Mouse (Mus musculus) stomach, postnatal 0 days (tissue): ENCODE results near the gene Vmn1r142. TPM values are rescaled to one million over a fixed set of nuclear protein-coding genes. Genes with fewer than 3 reads are reported as not detected.
"Not testable (repeated sequence)": the region's sequence is repeated elsewhere in the genome, so short reads cannot be mapped to it uniquely, and the experiment has no call there.

Source experiments
- ATAC-seq: fragments of 200-750 bp; cut with Nextera tagmentation; 2 replicates; pipeline ENCODE4 v1.8.0; 2017; ENCODE audit not compliant: low FRiP score, low TSS enrichment
- DNase-seq: peaks from one replicate; pipeline ENCODE4 v3.0.0-alpha.2; 2016; ENCODE audit warnings: low spot score
- H3K27ac ChIP-seq: fragments of 300-500 bp; sonication (generic); replicated peaks from 2 replicates; pipeline ENCODE4 v1.5.1; 2014; ENCODE audit warnings: mild to moderate bottlenecking, control low read depth
- H3K27me3 ChIP-seq: fragments of 300-500 bp; sonication (generic); 2 replicates; pipeline ENCODE4 v1.6.1; 2014; ENCODE audit warnings: low read length; ENCODE audit not compliant: control insufficient read depth, insufficient read depth
- H3K36me3 ChIP-seq: fragments of 300-500 bp; sonication (generic); 2 replicates; pipeline ENCODE4 v1.6.1; 2014; ENCODE audit warnings: low read length, mixed read lengths; ENCODE audit not compliant: control insufficient read depth, insufficient read depth
- H3K4me1 ChIP-seq: fragments of 300-500 bp; sonication (generic); replicated peaks from 2 replicates; pipeline ENCODE4 v1.6.1; 2014; ENCODE audit warnings: antibody characterized with exemption; ENCODE audit not compliant: control insufficient read depth, insufficient read depth
- H3K4me2 ChIP-seq: fragments of 300-500 bp; sonication (generic); replicated peaks from 2 replicates; pipeline ENCODE4 v1.6.1; 2014; ENCODE audit warnings: low read depth, mild to moderate bottlenecking, control low read depth, moderate library complexity
- H3K4me3 ChIP-seq: fragments of 300-500 bp; sonication (generic); 2 replicates; pipeline ENCODE4 v1.5.1; 2014; ENCODE audit warnings: low read depth, low read length, control low read depth
- H3K9ac ChIP-seq: fragments of 300-500 bp; sonication (generic); 2 replicates; pipeline ENCODE4 v1.6.1; 2014; ENCODE audit warnings: mild to moderate bottlenecking, low read length, control low read depth, mixed read lengths
- H3K9me3 ChIP-seq: fragments of 300-500 bp; sonication (generic); 2 replicates; pipeline ENCODE4 v1.6.1; 2016; ENCODE audit warnings: low read length; ENCODE audit not compliant: control insufficient read depth
- WGBS: fragments of 180-500 bp; shearing (Covaris S2); extraction: QIAGEN DNeasy Blood & Tissue Kit; methylation state at CpG from one replicate; pipeline ENCODE4 v1.1.7; 2014; 5-methylcytosine and 5-hydroxymethylcytosine counted together
- polyA plus RNA-seq: library from polyadenylated mRNA; unstranded; fragments of >200 nt; fragmentation: Nextera tagmentation; extraction: Ambion mirVana; gene quantifications from 2 replicates; pipeline ENCODE4 v1.2.1, GENCODE M21; 2015

Vmn1r142 gene
- not detected in 2 replicates for polyA plus RNA-seq

DNA sequence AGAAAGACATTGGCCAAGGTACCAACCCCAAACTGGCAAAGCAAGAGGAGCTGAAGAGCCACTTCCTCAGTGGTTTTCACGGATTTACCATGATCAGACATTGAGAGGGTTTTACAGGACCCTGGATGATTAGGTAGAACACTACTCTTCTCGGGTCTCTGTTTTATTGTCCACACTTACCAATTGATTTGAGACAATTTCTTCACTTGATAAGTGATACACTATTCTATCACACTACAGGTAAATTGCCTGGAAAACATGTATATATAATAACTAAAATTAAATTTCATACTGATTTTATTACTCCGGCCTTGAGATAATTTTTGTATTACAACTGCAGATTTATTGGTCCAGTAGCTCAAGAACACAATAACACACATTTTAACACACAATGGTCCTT lies at the start of gene Vmn1r142:
TSS of gene Vmn1r142 (minus strand) at position 101 of the 400 bp plus-strand sequence.
- not testable (repeated sequence) for H3K4me2 ChIP-seq, H3K36me3 ChIP-seq, ATAC-seq, H3K27me3 ChIP-seq, H3K4me3 ChIP-seq, H3K27ac ChIP-seq, H3K9ac ChIP-seq, DNase-seq, H3K4me1 ChIP-seq, H3K9me3 ChIP-seq
- WGBS: no CpG with 5 or more reads among the region's 3 CpGs

DNA sequence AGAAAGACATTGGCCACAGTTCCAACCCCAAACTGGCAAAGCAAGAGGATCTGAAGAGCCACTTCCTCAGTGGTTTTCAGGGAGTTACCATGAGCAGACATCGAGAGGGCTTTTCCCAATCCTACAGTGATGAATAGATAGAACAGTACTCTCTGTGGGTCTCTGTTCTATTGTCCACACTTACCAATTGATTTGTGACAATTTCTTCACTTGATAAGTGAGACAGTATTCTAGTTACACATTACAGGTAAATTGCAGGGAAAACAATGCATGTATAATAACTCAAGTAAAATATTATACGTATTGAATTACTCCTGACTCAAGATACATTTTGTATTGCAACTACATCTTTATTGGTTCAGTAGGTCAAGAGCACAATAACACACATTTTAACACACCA lies 37.3 kb upstream of the Vmn1r142 start, which contains the start of gene Gm8653:
TSS of gene Gm8653 (minus strand) at position 101 of the 400 bp plus-strand sequence.
- not testable (repeated sequence) for H3K9me3 ChIP-seq, ATAC-seq, H3K9ac ChIP-seq, H3K27ac ChIP-seq, DNase-seq, H3K36me3 ChIP-seq, H3K4me2 ChIP-seq, H3K4me3 ChIP-seq, H3K27me3 ChIP-seq, H3K4me1 ChIP-seq
- WGBS: no CpG with 5 or more reads among the region's 2 CpGs

DNA sequence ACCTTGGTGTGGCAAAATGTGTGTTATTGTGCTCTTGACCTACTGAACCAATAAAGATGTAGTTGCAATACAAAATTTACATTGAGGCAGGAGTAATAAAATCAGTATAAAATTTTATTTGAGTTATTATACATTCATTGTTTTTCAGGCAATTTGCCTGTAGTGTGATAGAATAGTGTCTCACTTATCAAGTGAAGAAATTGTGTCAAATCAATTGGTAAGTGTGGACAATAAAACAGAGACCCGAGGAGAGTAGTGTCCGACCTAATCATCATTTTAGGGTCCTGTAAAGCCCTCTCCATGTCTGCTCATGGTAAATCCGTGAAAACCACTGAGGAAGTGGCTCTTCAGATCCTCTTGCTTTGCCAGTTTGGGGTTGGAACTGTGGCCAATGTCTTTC lies 25.2 kb upstream of the Vmn1r142 start, which contains the start of gene Vmn1r143:
TSS of gene Vmn1r143 (plus strand) at position 301 of the 400 bp plus-strand sequence.
- H3K27ac ChIP-seq, H3K36me3 ChIP-seq, H3K4me2 ChIP-seq, H3K9ac ChIP-seq, H3K27me3 ChIP-seq, DNase-seq, H3K4me1 ChIP-seq, H3K4me3 ChIP-seq, H3K9me3 ChIP-seq, ATAC-seq: not testable (repeated sequence)
- WGBS: no CpG with 5 or more reads among the region's 3 CpGs

DNA sequence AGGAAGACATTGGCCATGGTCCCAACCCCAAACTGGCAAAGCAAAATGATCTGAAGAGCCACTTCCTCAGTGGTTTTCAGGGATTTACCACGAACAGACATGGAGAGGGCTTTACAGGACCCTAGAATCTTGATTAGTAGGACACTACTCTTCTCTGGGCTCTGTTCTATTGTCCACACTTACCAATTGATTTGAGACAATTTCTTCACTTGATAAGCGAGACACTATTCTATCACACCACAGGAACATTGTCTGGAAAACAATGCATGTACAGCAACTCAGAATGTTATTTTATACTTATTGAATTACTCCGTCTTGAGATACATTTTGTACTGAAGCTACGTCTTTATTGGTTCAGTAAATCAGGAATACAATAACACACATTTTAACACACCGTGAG lies 29.2 kb downstream of the Vmn1r142 start, which contains the start of gene Gm10666:
TSS of gene Gm10666 (minus strand) at position 101 of the 400 bp plus-strand sequence.
- no CpG with 5 or more reads among the region's 5 CpGs for WGBS
- not testable (repeated sequence) for H3K9ac ChIP-seq

DNA sequence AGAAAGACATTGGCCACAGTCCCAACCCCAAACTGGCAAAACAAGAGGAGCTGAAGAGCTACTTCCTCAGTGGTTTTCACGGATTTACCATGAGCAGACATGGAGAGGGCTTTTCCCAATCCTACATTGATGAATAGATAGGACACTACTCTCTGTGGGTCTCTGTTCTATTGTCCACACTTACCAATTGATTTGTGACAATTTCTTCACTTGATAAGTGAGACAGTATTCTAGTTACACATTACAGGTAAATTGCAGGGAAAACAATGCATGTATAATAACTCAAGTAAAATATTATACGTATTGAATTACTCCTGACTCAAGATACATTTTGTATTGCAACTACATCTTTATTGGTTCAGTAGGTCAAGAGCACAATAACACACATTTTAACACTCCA lies 45.7 kb downstream of the Vmn1r142 start, which contains the start of gene Gm16451:
TSS of gene Gm16451 (minus strand) at position 101 of the 400 bp plus-strand sequence.
- H3K4me2 ChIP-seq, H3K4me1 ChIP-seq, H3K27me3 ChIP-seq, H3K9ac ChIP-seq, H3K4me3 ChIP-seq, H3K9me3 ChIP-seq, ATAC-seq, H3K27ac ChIP-seq, H3K36me3 ChIP-seq, DNase-seq: not testable (repeated sequence)
- WGBS: no CpG with 5 or more reads among the region's 2 CpGs

More for the DNA sequence above, 29.2 kb downstream of the Vmn1r142 start, which contains the start of gene Gm10666:
- not testable (repeated sequence) for H3K36me3 ChIP-seq, H3K27ac ChIP-seq, H3K9me3 ChIP-seq, ATAC-seq, H3K4me1 ChIP-seq, H3K27me3 ChIP-seq, H3K4me3 ChIP-seq, DNase-seq, H3K4me2 ChIP-seq

Other genes starting within 250 kb of the Vmn1r142 start
- not detected in 2 replicates for gene Gm5891, start 242.7 kb downstream of the Vmn1r142 start, polyA plus RNA-seq
- not detected in 2 replicates for gene Vmn1r137, start 169.4 kb downstream of the Vmn1r142 start, polyA plus RNA-seq
- gene Vmn1r138, start 135.1 kb downstream of the Vmn1r142 start, polyA plus RNA-seq: not detected in 2 replicates
- gene Gm6176, start 107.7 kb downstream of the Vmn1r142 start, polyA plus RNA-seq: not detected in 2 replicates
- gene Vmn1r139, start 95.0 kb downstream of the Vmn1r142 start, polyA plus RNA-seq: not detected in 2 replicates
- not detected in 2 replicates for gene Gm16451, start 45.8 kb downstream of the Vmn1r142 start, polyA plus RNA-seq
- not detected in 2 replicates for gene Gm10666, start 29.3 kb downstream of the Vmn1r142 start, polyA plus RNA-seq
- gene Vmn1r143, start 25.3 kb upstream of the Vmn1r142 start, polyA plus RNA-seq: not detected in 2 replicates
- gene Gm8653, start 37.2 kb upstream of the Vmn1r142 start, polyA plus RNA-seq: not detected in 2 replicates
- gene Gm8453, start 65.4 kb upstream of the Vmn1r142 start, polyA plus RNA-seq: not detected in 2 replicates
- gene Gm4187, start 165.7 kb upstream of the Vmn1r142 start, polyA plus RNA-seq: not detected in 2 replicates
- gene Gm8660, start 207.0 kb upstream of the Vmn1r142 start, polyA plus RNA-seq: not detected in 2 replicates
- gene Vmn1r148, start 249.5 kb upstream of the Vmn1r142 start, polyA plus RNA-seq: not detected in 2 replicates